Mouse (Mus musculus): ENCODE results near the gene Ldhd.
A peak's percentile ranks its signal among the peaks of the same experiment; 100 is the strongest.

Ldhd gene

DNA sequence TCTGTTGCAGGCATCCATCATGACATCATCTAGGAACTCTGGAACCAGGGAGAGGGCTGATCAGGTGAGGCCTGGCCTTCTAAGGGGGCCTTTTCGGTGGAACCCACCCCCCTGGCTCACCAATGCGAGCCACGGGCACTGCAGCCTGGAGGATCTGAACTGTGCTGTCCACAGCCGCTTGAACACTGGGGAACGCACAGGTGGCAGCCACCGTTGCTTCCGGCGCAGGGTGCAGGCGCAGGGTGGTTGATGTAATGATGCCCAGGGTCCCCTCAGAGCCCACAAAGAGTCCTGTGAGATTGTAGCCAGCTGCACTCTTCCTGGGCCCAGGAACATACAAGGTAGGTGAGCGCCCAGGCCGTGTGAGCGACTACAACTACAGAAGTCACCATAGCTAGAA is 1.8 kb downstream of the Ldhd start:
- no peak for DNase-seq (ENCODE audit: inconsistent age in 2 of 2, low spot score in 1 of 2)

DNA sequence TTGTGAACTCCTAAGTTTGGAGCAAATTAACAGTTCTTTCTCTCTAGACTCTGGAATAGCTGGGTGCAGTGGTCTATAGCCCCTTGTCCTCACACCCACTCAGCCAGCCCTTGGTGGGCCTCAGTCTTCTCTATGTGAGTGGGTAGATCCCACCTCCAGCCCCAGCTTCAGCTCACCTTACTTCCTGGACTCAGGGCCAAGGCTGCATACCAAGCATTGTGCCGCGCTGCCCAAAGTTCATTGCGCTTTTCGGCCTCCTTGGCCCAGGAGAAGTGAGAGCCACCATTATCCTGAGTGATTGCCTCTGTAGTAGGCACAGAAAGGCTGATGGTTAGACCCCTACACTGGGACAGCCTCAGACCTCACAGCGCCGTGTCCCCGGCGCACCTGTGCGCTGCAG is 2.3 kb downstream of the Ldhd start:
- peak in 1 of 2 experiments; percentile 30 for DNase-seq (ENCODE audit: inconsistent age in 2 of 2, low spot score in 1 of 2)

DNA sequence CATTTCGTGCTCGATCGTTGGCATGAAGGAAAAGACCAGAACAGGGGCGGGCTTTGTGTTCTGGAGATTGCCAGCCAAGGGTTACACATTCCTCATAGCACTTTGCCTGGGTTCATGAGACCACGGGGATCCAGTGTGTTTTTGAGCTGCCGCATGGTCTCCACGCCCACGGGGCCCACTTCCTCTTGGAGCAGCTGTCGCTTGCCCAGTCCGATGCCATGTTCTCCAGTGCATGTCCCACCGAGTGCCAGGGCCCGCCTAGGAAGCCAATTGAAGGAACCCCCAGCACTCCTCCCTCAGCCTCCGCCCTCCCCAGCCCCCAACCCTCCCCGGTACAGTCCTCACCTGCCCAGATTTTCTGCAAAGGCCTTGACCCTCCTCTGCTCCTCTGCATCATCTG is 3.2 kb downstream of the Ldhd start:
- DNase-seq (ENCODE audit: inconsistent age in 2 of 2, low spot score in 1 of 2), result no peak

DNA sequence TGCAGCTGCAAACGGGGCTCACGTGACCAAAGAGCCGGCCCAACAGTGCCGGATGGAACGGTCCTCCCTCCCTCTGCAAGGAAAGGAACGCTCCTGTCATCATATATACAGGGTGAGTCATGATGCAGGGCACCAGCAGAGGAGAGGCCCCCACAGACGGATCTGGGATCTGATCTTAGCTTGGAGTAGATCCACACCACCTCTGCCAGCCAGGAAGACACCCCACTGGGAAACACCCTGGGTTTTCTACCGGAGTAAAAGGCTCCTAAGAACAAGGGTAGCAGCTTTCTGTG is 3.7 kb downstream of the Ldhd start:
- DNase-seq (ENCODE audit: inconsistent age in 2 of 2, low spot score in 1 of 2), result no peak

DNA sequence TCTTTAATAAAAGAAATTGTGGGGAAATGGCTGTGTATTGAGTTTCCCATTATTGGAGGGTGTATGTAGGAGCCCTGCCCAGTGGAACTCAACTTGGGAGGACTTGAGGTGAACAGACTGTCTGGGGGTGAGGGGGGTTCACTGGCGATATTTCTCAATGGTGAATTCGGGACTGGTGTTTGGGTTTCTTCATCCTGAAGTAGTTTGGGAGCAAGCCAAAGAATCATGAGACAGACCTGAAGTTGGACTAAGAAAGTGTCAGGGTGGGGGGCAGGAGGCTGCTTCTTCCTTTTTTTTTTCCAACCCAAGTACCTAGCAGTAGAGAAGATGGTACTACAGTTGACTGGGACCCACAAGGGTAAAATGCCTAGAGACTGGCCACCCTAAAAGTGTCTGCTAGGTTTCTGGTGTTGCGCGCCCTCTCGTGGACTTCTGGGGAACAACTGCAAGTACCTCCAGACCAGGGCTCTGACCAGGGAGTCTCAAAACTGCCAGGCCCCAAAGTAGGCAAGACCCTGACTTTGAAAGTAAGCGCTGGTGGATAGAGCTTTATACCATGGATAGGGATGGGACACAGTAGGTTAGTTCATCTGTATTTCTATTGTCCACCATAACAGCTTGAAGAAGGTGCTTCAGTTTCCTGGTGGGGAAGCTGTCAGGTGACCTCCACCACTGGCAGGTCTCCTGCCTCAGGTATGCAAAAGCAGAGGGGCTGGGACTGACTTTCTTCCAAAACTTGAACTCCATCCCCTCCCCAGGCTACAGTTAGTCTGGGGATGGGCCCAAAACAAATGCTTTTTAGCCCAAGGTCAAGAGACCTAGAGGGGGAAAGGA is 4.3 kb downstream of the Ldhd start:
- DNase-seq (ENCODE audit: inconsistent age in 2 of 2, low spot score in 1 of 2), result peak; percentile 75 to 93

DNA sequence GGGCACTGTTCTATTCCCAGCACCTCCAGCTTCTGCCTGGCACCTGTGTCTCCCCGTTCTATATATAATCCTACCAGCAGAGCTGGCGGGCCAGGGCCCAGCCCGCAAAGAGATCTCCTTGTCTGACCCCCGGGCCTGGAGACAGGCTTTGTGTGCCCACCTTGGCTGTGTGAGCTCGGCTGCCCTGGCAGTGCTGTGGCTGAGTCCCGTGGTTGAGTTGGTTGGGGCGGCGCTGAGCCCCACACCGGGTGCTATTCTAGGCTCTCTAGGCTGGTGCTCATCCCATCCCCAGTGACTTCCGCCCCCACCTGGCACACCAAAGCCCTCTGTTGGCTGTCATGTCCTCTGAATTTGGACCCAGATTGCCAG is 5.3 kb downstream of the Ldhd start:
- peak in 1 of 2 experiments; percentile 44 for DNase-seq (ENCODE audit: inconsistent age in 2 of 2, low spot score in 1 of 2)

DNA sequence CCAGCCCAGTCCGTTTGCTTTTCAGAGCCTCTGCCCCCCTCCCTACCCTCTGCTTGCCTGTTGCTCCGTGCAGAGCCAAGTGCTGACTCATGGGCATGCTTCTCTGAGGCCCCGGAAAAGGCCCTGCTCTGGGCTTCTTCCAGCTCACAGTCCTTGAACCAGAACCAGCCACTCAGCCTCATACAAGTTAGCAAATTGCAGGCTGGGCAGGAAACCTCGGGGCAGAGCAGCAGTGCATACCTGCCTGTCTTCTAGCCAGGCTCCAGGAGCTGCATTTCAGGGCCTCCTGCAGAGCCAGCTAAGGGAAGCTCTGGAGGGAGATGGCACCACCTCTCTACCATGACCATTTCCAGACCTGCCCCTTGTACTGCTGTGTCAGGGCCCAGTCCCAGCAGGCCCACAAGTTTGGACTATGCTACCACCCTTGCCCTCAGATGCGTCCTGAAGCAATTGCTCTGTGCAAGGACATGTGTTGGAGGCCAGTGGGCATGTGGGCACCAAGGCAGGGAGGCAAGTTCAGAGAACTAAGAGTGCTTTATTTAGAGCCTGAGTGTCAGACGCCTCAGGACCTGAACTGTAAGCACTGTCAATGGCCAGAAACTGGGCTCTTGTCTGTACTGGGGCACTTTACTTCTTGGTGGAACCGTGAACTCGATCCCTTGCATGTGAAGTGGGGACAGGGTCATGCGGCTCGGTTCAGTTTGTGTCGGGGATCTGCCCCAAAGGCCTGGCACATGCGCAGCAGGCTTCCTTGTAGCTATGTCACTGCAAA is 5.9 kb downstream of the Ldhd start:
- DNase-seq (ENCODE audit: inconsistent age in 2 of 2, low spot score in 1 of 2), result peak; percentile 94 to 96

DNA sequence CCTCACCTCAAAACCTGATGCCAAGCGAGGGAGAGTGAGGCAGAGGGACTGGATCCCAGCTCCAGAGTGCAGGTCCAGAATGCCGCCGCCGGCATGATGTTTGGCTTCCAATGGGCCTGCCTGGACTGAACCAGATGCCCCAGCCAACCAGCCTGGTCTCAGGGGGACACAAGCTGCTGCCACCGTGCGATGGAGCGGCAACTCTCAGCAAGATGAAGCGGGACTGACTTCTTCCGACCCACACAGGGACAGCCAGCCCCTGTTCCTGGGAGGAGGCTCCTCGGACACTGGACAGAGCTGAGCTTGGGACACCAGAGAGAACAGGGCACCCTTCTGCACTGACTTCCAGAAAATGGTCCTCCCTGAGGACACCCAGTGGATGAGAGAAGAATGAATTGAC is 7.6 kb downstream of the Ldhd start:
- DNase-seq (ENCODE audit: inconsistent age in 2 of 2, low spot score in 1 of 2), result peak in 1 of 2 experiments; percentile 28

DNA sequence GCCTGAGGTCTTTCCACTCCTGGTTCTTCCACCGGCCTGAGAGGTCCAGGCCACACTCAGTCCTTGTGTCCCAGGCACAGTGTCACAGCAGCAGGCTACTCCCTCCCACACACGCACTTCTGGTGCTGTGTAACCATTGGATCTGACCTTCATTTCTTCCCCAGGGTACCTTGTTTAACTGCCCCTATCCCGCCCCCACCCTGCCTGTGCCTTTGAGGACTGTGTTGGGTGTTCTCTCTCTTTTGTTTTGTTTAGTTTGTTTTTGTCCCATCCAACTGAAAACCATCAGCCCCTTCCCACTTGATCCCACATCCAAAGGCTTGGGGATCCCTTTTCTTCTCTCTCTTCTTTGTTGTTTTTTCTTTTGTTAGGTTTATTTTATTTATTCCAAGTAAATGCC is 8.1 kb downstream of the Ldhd start:
- no peak for DNase-seq (ENCODE audit: inconsistent age in 2 of 2, low spot score in 1 of 2)

DNA sequence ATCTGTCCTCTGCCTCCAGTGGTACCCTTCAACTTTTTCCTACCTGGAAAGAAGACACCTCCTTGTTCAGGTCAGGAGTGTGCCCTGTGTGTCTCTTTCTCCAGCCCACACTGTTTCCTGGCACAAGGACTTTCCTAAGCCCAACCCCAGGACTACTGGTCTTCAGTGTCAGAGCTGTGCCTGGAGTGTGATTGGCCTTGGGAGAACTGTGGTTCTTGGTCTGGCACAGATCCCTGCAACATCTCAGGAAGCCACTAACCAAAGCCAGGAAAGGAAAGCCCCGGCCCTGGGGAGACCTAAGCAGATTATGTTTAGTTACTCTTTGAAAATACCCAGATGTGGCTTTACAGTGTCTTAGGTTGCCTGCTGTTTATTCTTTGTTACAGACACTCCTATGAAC is 10.2 kb downstream of the Ldhd start:
- peak; percentile 67 to 88 for DNase-seq (ENCODE audit: inconsistent age in 2 of 2, low spot score in 1 of 2)

DNA sequence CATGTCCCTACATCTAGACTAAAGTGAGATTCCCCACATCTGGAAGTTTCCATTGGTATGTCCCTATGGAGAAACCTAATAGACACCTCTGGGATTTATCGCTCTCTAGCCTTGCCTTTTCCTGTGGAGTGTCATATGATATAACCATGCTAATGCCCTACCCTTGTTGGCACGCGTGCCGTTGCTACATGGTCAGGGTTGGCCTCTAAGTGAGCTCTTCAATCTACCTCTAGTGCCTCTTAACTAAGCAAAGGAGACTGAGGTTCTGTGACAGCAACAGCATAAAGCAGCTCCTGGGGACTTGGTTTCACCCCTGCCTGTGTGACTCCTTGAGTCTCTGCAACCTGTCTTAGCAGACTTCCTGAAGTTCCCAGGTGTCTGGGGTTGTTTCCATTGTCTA is 11.9 kb downstream of the Ldhd start:
- peak in 1 of 2 experiments; percentile 29 for DNase-seq (ENCODE audit: inconsistent age in 2 of 2, low spot score in 1 of 2)

DNA sequence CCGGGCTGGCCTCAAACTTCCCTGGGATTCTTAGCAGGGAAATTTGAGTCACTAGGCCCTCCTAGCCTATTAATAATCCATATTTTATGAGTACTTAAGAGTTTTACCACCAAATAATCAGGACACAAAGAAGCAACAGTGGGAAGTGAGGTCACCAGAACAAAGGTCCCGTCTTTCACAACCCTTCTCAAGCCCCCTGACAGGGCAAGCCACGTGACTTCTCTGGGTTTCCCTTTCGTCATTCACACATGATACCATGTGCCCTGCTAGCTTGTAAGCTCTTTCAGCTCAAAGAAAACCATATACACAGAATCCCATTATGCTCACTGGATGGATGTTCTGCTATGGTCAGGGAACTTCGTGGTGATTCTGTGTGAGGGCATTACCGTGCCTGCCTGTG is 12.4 kb downstream of the Ldhd start:
- peak in 1 of 2 experiments; percentile 43 for DNase-seq (ENCODE audit: inconsistent age in 2 of 2, low spot score in 1 of 2)

DNA sequence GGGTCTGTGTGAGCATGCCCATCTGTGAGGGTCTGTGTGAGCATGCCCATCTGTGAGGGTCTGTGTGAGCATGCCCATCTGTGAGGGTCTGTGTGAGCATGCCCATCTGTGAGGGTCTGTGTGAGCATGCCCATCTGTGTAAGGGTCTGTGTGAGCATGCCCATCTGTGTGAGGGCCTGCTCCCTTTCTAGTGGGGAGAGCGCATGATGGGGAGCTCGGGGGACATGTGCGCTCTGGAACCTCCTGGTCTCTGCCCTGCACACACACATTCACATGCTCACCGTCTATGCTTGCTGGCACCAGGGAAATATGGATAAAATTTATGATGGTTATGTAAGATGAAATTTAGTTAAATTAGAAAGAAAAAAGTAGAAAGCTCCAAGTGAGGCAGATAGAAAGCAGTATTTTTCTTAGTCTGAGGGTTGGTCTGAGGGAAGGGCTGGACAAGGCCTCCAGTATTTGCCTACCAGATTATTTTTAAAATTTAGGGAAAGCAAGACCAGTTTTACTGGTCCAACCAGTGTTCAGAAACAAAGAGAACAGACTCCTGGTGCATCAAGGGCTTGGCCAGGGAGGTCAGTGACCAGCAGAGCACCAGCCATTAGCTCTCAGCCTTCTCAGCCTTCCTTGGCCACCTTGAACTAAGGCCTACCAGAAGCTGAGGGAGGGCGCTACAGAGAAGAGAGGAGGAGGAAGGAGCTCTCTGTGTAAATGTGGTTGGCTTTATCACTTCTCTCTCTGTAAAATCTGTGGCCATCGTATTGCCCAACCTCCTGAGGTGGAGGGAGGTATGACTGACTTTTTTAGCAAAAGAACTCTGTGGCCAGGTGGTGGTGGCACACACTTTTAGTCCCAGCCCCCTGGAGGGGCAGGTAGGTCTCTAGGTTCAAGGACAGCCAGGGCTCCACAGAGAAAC is 15.1 kb downstream of the Ldhd start:
- DNase-seq (ENCODE audit: inconsistent age in 2 of 2, low spot score in 1 of 2), result no peak

DNA sequence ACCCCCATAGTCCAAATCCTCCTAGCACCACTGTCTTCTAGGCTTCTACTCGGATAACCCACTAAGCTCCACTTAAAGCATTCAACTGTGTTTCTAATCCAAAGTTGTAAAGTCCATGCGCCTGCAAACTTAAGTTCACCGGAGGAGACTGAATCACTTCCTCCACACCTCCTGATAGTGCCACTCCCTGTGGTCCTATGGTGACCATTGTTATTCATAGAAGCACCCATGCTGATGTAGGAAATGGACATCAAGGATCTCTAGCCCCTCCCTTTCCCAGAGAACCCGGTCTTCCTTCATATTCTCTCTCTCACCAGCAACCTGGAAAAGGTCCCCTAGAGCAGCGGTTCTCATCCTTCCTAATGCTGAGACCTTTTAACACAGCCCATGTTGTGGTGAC is 17.0 kb downstream of the Ldhd start:
- DNase-seq (ENCODE audit: inconsistent age in 2 of 2, low spot score in 1 of 2), result no peak

DNA sequence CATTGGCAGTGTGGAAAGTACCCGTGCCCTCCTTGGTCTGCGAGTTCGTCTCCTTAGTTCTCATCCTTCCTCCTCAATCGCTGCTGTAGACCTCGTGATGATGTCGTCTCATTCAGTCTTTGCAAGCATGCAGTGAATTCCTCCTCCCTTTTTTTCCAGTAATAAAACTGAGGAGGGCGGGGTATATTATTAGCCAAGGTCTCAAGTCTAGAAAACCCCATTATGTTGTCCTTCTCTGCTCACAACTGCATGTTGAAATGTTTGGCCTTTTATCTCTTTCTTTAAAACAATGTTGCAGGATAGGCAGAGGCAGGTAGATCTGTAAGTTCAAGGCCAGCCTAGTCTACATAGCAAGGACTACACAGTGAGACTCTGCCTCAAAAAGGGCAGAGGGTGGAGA is 22.8 kb downstream of the Ldhd start:
- DNase-seq (ENCODE audit: inconsistent age in 2 of 2, low spot score in 1 of 2), result peak in 1 of 2 experiments; percentile 51

DNA sequence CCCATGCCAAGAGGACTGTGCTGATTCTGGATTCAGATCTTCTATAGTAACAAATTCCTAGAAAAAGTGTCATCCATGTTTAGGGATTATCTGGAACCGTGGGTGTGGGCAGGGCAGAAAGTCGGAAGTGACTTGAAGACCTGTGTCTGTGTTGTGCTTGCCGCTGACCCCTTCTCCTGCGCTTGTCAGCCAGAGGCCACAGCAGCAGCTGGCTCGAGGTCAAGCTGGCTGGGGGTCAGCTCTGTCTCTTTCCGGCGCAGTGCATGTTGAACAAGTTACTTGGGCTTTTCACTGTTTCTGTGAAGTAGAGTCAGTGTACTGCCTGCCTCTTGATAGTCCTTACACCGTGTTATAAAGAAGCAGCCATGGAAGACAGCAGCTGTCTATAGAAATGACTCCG is 23.2 kb downstream of the Ldhd start:
- peak in 1 of 2 experiments; percentile 64 for DNase-seq (ENCODE audit: inconsistent age in 2 of 2, low spot score in 1 of 2)

DNA sequence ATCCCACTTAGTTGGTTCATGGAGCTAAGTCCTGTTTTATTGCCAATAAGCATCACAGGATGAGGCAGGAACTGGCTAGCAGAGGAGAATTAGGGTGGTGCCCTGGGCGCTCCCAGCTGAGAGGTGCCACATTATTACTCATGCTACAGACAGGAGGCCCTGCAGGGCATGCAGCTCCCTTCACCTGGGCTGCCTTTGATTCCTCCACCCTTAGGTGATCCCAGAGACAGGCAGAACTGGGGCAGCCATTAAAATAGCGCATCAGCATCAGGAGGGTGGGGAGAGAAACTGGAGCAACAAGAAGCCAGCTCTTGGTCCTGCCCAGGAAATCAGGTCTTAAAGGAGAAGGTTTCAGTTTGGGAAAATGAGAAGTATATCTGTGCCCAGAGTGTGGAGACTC is 25.2 kb downstream of the Ldhd start:
- DNase-seq (ENCODE audit: inconsistent age in 2 of 2, low spot score in 1 of 2), result no peak

DNA sequence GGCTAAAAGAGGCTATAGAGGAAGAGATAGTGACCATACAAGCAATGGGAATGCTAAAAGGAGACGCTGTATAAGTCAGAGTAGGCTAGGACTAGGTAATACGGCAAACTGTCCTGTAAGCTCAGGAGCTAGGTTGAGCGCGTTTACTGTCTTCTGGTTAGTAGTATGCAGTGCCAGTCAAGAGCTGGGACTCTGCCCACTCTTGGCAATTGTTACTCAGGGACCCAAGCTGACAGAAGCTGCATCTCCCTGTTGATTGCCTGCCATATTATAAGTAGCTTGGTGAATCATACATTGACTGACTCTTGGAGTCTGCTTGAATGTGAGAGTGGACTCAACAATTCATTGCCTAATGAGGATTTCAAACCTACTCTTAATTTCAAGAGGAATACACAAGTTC is 28.1 kb downstream of the Ldhd start:
- DNase-seq (ENCODE audit: inconsistent age in 2 of 2, low spot score in 1 of 2), result no peak

DNA sequence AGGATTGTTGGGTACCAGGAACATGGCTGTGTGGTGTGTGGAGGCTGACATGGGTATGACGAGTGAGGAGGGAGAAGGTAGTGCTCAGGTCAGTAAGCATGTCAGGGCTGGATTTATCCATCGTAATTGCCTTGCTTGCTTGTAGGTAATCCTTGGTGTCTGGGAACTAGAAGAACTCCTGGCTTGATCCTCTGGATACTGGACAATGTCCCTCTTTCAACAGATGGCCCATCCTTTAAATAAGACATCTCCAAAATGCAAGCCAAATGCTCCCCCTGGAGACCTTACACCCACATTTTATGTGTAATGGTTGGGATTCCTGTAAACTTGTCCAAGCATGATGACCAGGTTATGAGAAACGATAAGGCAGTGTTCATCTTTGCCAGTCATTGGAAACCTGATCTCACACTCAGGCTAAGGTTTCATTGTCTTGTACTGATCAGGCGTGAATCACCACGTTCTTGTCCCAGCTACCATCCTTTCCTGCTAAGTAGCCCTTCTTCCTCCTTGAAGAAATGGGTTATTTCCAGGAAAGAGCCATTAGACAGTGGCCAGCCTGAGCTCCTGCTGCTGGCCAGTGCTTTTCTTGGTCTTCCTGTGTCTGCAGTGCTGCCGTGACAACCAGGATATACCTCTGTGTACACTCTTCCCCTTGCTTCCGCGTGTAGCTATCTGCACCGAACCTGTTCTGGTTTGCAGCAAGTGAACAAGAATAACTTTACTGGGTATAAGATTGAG is 30.3 kb downstream of the Ldhd start:
- DNase-seq (ENCODE audit: inconsistent age in 2 of 2, low spot score in 1 of 2), result no peak

DNA sequence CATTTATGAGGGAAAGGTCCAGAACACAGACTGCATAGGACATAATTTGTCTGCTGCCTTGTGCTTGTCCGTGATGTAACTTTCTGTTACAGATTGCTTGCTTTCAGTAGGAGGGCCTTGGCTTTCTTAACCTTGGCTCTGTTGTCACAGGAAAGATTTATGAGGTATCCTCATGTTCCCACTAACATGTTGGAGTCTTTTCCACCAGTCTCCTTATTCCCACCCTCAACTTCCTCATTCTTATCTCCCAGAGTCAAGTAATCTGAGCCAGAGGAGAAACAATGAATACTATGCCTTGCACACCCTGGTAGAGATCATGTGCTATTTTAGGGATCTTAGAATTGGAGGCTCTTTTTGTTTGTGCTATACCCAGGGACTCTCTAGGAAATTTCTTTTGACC is 32.9 kb downstream of the Ldhd start:
- peak; percentile 62 to 89 for DNase-seq (ENCODE audit: inconsistent age in 2 of 2, low spot score in 1 of 2)

DNA sequence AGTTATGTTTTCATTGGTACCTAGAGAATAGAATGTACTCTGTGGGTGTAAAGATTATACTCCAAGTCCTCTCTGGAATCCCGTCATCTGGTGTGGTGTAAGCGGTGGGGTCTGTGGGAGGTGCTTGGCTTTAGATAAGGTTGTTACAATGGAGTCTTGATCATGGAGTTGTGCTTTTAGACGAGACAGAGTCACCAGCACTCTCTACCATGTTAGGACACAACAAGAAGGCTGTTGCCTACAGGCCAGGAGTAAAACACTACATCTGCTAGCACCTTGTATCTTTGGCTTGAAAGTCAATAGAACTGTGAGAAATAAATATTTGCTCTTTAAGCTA is 33.7 kb downstream of the Ldhd start:
- DNase-seq (ENCODE audit: inconsistent age in 2 of 2, low spot score in 1 of 2), result no peak

Measured in adrenal gland, adult (tissue).